Mouse (Mus musculus): ENCODE data around the gene 1700092M07Rik. TPM values are rescaled to one million over a fixed set of nuclear protein-coding genes. Genes with fewer than 3 reads are reported as not detected.
"Not testable (repeated sequence)": the region's sequence is repeated elsewhere in the genome, so short reads cannot be mapped to it uniquely, and the experiment has no call there.

The 1700092M07Rik gene
- total RNA-seq, 1 experiment: 8.9 TPM

DNA sequence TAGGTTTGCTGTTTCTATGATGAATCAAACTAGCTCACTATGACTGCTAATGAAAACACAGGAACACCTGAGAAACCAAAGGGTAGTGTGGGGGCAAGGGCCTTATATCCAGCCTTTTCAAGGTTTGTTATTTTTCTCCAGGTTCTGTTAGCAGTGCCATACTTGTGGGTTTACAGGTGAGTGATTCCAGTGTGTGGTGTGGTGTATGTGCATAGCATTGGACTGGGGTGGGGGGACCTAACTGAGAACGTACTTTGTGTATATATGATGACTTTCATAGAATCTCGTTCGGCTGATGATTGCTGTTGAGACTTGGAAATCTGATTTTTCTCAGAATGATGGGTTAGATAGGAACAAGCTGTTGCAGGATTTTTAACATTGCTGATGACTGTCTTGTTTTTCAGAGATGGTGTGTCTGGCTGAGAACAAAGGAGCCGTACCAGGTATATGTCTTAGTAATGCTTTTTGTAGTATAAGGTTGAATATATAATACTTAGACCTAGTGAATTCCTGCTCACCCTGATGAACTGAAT lies 15.4 kb upstream of the 1700092M07Rik start:
- Histone ChIP-seq H3K36me3 (ENCODE audit: control insufficient read depth, insufficient read depth, low read length, poor library complexity, severe bottlenecking) (peaks cover 29% of the 10 kb centered on the region), H3K9me3 (ENCODE audit: control insufficient read depth, insufficient read depth, low read depth, low read length) (no peaks in the 10 kb centered on the region), H3K4me3 (ENCODE audit: insufficient read depth in 1 of 2, low read depth in 1 of 2, low read length in 2 of 2, poor library complexity in 1 of 2, severe bottlenecking in 1 of 2) (peak overlapping the region; percentile 76 to 92), H3K27ac (ENCODE audit: insufficient read depth, low read depth, low read length, poor library complexity, severe bottlenecking) (peak overlapping the region; percentile 14; the same call in 1 of the 2 replicates), H3K9ac (ENCODE audit: insufficient read depth, low read depth, low read length, poor library complexity, severe bottlenecking) (peak overlapping the region; percentile 99), H3K4me1 (ENCODE audit: control insufficient read depth in 2 of 2, insufficient read depth in 2 of 2, low read length in 2 of 2, poor library complexity in 1 of 2) (0 out of 4 replicates have a peak, but pooled peaks cover 0 to 3% of the 10 kb centered on the region in 2 experiments)
- in situ Hi-C loops (cut with MboI; ENCODE audit: low sequenced_read_pairs in 2 of 2, unreplicated experiment in 2 of 2): no loop called here
- TF ChIP-seq ZNF384 (IDR thresholded peaks at IDR 0.05; ENCODE audit: low read depth, low read length) (no peak), MAFK (IDR thresholded peaks at IDR 0.05; ENCODE audit: insufficient read depth, low read depth, low read length) (no peak), ZC3H11A (IDR thresholded peaks at IDR 0.05; ENCODE audit: borderline replicate concordance, low read depth, low read length) (no peak), CHD2 (IDR thresholded peaks at IDR 0.05; ENCODE audit: low read depth, low read length) (no peak), HCFC1 (IDR thresholded peaks at IDR 0.05; ENCODE audit: borderline replicate concordance, insufficient read depth, low read length) (no peak)
- DNase-seq (ENCODE audit: low read depth, low spot score): no peak

DNA sequence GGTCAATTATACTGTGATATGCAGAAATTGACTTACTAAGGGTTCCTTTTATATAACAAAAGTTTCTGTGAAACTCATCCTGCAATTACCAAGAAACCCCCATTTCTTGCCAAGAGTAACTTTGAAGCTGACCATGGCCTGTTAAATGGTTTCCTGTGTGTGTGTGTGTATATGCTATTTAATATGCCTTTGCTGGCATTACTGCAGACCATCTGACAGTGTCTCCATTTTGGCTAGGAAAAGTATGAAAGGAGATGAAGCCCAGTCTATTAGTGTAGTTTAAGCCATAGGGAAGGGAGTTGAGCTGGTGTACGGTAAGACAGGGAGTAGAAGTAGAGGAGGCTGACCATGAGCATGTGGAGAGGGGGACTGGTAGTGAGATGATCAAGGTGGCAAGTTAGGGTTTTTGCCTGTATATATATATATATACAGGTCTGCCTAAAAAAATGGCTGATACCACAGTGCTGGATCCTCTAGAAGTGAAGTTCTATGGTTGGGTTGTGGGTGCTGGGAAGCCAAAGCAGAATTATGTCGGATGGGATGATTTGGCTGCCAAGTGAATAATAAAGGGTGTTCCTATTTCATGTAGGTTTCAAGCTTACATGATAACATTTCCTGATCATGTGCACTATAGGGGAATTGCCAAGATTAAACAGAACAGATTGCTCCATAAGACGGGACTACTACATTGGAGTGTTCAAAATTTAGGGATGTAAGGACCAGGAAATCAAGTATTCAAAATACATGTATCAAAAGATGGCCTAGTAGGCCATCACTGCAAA lies 13.7 kb upstream of the 1700092M07Rik start:
- Histone ChIP-seq H3K27ac (ENCODE audit: insufficient read depth, low read depth, low read length, poor library complexity, severe bottlenecking) (no peak overlapping the region; the same call in 1 of the 2 replicates), H3K36me3 (ENCODE audit: control insufficient read depth, insufficient read depth, low read length, poor library complexity, severe bottlenecking) (peaks cover 29% of the 10 kb centered on the region), H3K4me1 (ENCODE audit: control insufficient read depth in 2 of 2, insufficient read depth in 2 of 2, low read length in 2 of 2, poor library complexity in 1 of 2) (no peaks in the 10 kb centered on the region), H3K9ac (ENCODE audit: insufficient read depth, low read depth, low read length, poor library complexity, severe bottlenecking) (no peak overlapping the region; the same call in 1 of the 2 replicates), H3K9me3 (ENCODE audit: control insufficient read depth, insufficient read depth, low read depth, low read length) (no peaks in the 10 kb centered on the region), H3K4me3 (ENCODE audit: insufficient read depth in 1 of 2, low read depth in 1 of 2, low read length in 2 of 2, poor library complexity in 1 of 2, severe bottlenecking in 1 of 2) (peak overlapping the region in 1 of 2 experiments; percentile 92; a peak in 1 of 4 replicates)
- no peak for TF ChIP-seq HCFC1 (IDR thresholded peaks at IDR 0.05; ENCODE audit: borderline replicate concordance, insufficient read depth, low read length)
- no peak for TF ChIP-seq ZNF384 (IDR thresholded peaks at IDR 0.05; ENCODE audit: low read depth, low read length)
- TF ChIP-seq CHD2 (IDR thresholded peaks at IDR 0.05; ENCODE audit: low read depth, low read length): peak; percentile 71; the same call in 1 of the 2 replicates
- DNase-seq (ENCODE audit: low read depth, low spot score): peak; percentile 55
- in situ Hi-C loops (cut with MboI; ENCODE audit: low sequenced_read_pairs in 2 of 2, unreplicated experiment in 2 of 2): no loop called here

DNA sequence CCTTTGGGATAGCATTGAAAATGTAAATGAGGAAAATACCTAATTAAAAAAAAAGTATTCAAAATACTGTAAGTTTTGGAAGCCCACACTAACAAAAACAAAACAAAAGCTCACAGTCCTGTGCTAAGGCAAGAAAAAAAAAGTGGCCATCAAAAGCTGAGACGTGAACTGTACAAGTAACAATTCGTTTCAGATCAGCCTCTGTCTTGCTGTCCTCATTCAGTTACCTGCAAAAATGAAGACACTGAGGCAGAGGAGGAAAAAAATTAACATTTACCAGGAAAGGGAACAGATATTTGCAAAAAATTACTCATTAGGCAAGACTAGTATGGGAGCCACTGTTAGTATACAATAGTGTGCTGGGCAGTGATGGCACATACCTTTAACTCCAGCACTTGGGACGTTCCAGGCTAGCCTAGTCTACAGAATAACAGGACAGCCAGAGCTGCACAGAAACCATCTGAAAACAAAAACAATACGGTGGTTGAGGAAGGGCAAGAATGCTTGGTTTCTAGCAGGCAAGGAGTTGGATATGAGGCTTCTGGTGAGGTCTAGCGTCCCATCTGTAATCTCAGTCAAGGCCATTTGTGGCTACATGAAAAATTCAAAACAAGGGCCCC lies 12.9 kb upstream of the 1700092M07Rik start:
- no peak overlapping the region for H3K27ac ChIP-seq (ENCODE audit: insufficient read depth, low read depth, low read length, poor library complexity, severe bottlenecking)
- H3K4me3 ChIP-seq (ENCODE audit: insufficient read depth in 1 of 2, low read depth in 1 of 2, low read length in 2 of 2, poor library complexity in 1 of 2, severe bottlenecking in 1 of 2): no peak overlapping the region
- no peak overlapping the region for H3K9ac ChIP-seq (ENCODE audit: insufficient read depth, low read depth, low read length, poor library complexity, severe bottlenecking)
- H3K9me3 ChIP-seq (ENCODE audit: control insufficient read depth, insufficient read depth, low read depth, low read length): no peaks in the 10 kb centered on the region
- TF ChIP-seq HCFC1 (IDR thresholded peaks at IDR 0.05; ENCODE audit: borderline replicate concordance, insufficient read depth, low read length) (no peak), CHD2 (IDR thresholded peaks at IDR 0.05; ENCODE audit: low read depth, low read length) (0 out of 2 replicates have a peak, but pooled peaks have one; percentile 20), ZC3H11A (IDR thresholded peaks at IDR 0.05; ENCODE audit: borderline replicate concordance, low read depth, low read length) (no peak), ZNF384 (IDR thresholded peaks at IDR 0.05; ENCODE audit: low read depth, low read length) (no peak)
- H3K36me3 ChIP-seq (ENCODE audit: control insufficient read depth, insufficient read depth, low read length, poor library complexity, severe bottlenecking): peaks cover 29% of the 10 kb centered on the region
- H3K4me1 ChIP-seq (ENCODE audit: control insufficient read depth in 2 of 2, insufficient read depth in 2 of 2, low read length in 2 of 2, poor library complexity in 1 of 2): no peaks in the 10 kb centered on the region
- in situ Hi-C loops (cut with MboI; ENCODE audit: low sequenced_read_pairs in 2 of 2, unreplicated experiment in 2 of 2): no loop called here
- DNase-seq (ENCODE audit: low read depth, low spot score): peak; percentile 64

DNA sequence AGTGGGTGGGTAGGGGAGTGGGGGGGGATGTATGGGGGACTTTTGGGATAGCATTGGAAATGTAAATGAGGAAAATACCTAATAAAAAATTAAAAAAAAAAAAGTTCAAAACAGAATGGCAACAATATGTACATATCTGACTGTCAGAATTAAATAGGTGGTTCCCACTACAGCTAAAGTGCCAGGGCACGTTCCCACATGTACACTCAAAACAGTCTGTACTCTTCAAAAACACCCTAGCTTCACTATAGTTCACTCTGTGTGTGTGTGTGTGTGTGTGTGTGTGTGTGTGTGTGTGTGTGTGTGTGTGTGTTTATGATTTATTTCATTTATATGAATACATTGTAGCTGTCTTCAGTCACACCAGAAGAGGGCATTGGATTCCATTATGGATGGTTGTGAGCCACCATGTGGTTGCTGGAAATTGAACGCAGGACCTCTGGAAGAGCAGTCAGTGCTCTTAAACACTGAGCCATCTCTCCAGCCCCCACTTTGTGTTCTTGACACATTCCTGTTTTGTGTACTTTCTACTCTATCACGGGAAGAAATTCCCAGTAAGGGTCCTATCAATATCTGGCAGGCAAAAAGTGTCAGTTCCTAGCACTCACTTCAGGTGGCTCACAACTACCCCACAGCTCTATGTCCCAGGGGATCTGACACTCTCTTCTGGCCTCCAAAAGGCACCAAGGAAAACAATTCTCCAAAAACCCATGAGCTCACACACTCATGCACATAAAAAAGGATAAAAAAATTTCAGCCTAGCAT lies 12.0 kb upstream of the 1700092M07Rik start:
- H3K27ac ChIP-seq (ENCODE audit: insufficient read depth, low read depth, low read length, poor library complexity, severe bottlenecking); H3K9me3 ChIP-seq (ENCODE audit: control insufficient read depth, insufficient read depth, low read depth, low read length); H3K4me3 ChIP-seq (ENCODE audit: insufficient read depth in 1 of 2, low read depth in 1 of 2, low read length in 2 of 2, poor library complexity in 1 of 2, severe bottlenecking in 1 of 2); H3K9ac ChIP-seq (ENCODE audit: insufficient read depth, low read depth, low read length, poor library complexity, severe bottlenecking); DNase-seq (ENCODE audit: low read depth, low spot score); H3K4me1 ChIP-seq (ENCODE audit: control insufficient read depth in 2 of 2, insufficient read depth in 2 of 2, low read length in 2 of 2, poor library complexity in 1 of 2); in situ Hi-C loops (cut with MboI; ENCODE audit: low sequenced_read_pairs in 2 of 2, unreplicated experiment in 2 of 2): not testable (repeated sequence)
- H3K36me3 ChIP-seq (ENCODE audit: control insufficient read depth, insufficient read depth, low read length, poor library complexity, severe bottlenecking): peaks cover 29% of the 10 kb centered on the region
